Mouse (Mus musculus): Measurements from ENCODE around the gene Mt4. TPM values are rescaled to one million over a fixed set of nuclear protein-coding genes. Genes with fewer than 3 reads are reported as not detected.
"Not testable (repeated sequence)": the region's sequence is repeated elsewhere in the genome, so short reads cannot be mapped to it uniquely, and the experiment has no call there.

The Mt4 gene
- polyA plus RNA-seq, 1 experiment from 2014 or later, result not detected

GRCm38 (mm10) chr8:94156092-94156491 is 19.1 kb downstream of the Mt4 start:
- H3K27ac ChIP-seq (ENCODE audit: low read depth), result no peak overlapping the region
- H3K4me3 ChIP-seq (ENCODE audit: low read depth, low read length), result no peak overlapping the region
- no peaks in the 10 kb centered on the region for H3K9me3 ChIP-seq (ENCODE audit: low read length)
- H3K4me1 ChIP-seq (ENCODE audit: insufficient read depth), result peaks cover 5% of the 10 kb centered on the region; the same call in 1 of the 2 replicates
- ATAC-seq (no peak), DNase-seq (no peak)
- no peaks in the 10 kb centered on the region for H3K36me3 ChIP-seq (replicated peaks; ENCODE audit: insufficient read depth, low read length)
- no peak overlapping the region for H3K9ac ChIP-seq (replicated peaks)
- no peak overlapping the region for H3K4me2 ChIP-seq (ENCODE audit: low read depth, low read length)
- TF ChIP-seq CTCF (IDR thresholded peaks at IDR 0.05; ENCODE audit: low read depth) (no peak), EP300 (IDR thresholded peaks at IDR 0.05; ENCODE audit: low read depth) (no peak)
- H3K27me3 ChIP-seq (ENCODE audit: insufficient read depth, low read length), result peaks cover 31% of the 10 kb centered on the region
- WGBS (ENCODE audit: insufficient replicate concordance), result 67% methylated on average over 4 of the region's 4 CpGs

GRCm38 (mm10) chr8:94165772-94166171 is 28.8 kb downstream of the Mt4 start:
- H3K27me3 ChIP-seq (ENCODE audit: insufficient read depth, low read length); H3K4me3 ChIP-seq (ENCODE audit: low read depth, low read length); H3K9me3 ChIP-seq (ENCODE audit: low read length); H3K27ac ChIP-seq (ENCODE audit: low read depth); H3K9ac ChIP-seq (replicated peaks); H3K36me3 ChIP-seq (replicated peaks; ENCODE audit: insufficient read depth, low read length); H3K4me2 ChIP-seq (ENCODE audit: low read depth, low read length); DNase-seq; ATAC-seq: not testable (repeated sequence)
- WGBS (ENCODE audit: insufficient replicate concordance), result 66% methylated on average over 8 of the region's 8 CpGs
- peaks cover 21% of the 10 kb centered on the region for H3K4me1 ChIP-seq (ENCODE audit: insufficient read depth)

- H3K4me1 ChIP-seq (ENCODE audit: insufficient read depth), result peaks cover 33% of the 10 kb centered on the region
- no peak for TF ChIP-seq EP300 (IDR thresholded peaks at IDR 0.05; ENCODE audit: low read depth)
- peak; percentile 96 for TF ChIP-seq CTCF (IDR thresholded peaks at IDR 0.05; ENCODE audit: low read depth)
- DNase-seq, result peak; percentile 94
- H3K27ac ChIP-seq (ENCODE audit: low read depth), result no peak overlapping the region
- ATAC-seq, result no peak
- H3K27me3 ChIP-seq (ENCODE audit: insufficient read depth, low read length), result peaks cover 3% of the 10 kb centered on the region; the same call in 1 of the 2 replicates
- WGBS (ENCODE audit: insufficient replicate concordance), result 6% methylated on average over 6 of the region's 6 CpGs
- no peak overlapping the region for H3K4me3 ChIP-seq (ENCODE audit: low read depth, low read length)
- H3K9me3 ChIP-seq (ENCODE audit: low read length), result no peaks in the 10 kb centered on the region
- H3K4me2 ChIP-seq (ENCODE audit: low read depth, low read length), result no peak overlapping the region
- H3K9ac ChIP-seq (replicated peaks), result no peak overlapping the region
- H3K36me3 ChIP-seq (replicated peaks; ENCODE audit: insufficient read depth, low read length), result no peaks in the 10 kb centered on the region
Observed at GRCm38 (mm10) chr8:94167244-94167643, 30.2 kb downstream of the Mt4 start.

GRCm38 (mm10) chr8:94169547-94169946 is 32.5 kb downstream of the Mt4 start:
- Histone ChIP-seq H3K4me3 (ENCODE audit: low read depth, low read length) (peak overlapping the region; percentile 29), H3K4me1 (ENCODE audit: insufficient read depth) (peaks cover 34% of the 10 kb centered on the region), H3K4me2 (ENCODE audit: low read depth, low read length) (peak overlapping the region; percentile 78), H3K9ac (replicated peaks) (peak overlapping the region; percentile 92), H3K27ac (ENCODE audit: low read depth) (peak overlapping the region; percentile 96), H3K36me3 (replicated peaks; ENCODE audit: insufficient read depth, low read length) (no peaks in the 10 kb centered on the region), H3K9me3 (ENCODE audit: low read length) (no peaks in the 10 kb centered on the region), H3K27me3 (ENCODE audit: insufficient read depth, low read length) (peaks cover 3% of the 10 kb centered on the region; the same call in 1 of the 2 replicates)
- no peak for DNase-seq
- ATAC-seq, result no peak
- WGBS (ENCODE audit: insufficient replicate concordance), result 62% methylated on average over 5 of the region's 5 CpGs
- TF ChIP-seq CTCF (IDR thresholded peaks at IDR 0.05; ENCODE audit: low read depth) (no peak), EP300 (IDR thresholded peaks at IDR 0.05; ENCODE audit: low read depth) (peak; percentile 76)

DNA sequence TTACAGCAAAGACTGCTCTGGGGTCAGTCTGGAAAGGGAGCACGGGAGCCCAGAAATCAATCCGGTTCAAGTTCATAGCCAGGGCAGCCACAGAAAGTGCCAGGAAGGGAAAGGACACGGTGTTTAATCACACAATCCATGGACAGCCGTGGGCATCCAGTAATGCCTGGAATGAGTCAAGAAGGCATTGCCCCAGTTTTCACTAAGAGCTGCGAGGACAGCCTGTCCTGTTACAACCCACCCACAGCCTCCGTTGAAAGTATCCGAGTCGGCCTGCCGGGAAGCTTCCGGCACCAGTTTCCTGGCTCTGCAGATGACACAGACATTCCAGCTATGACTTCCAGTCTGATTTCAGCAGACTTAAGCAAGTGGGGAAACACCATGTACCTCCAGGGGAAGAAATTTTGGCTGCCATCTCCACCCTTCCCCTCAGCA is 34.3 kb downstream of the Mt4 start:
- ATAC-seq (0 out of 2 replicates have a peak, but pooled peaks have one; percentile 1), DNase-seq (peak; percentile 66)
- Histone ChIP-seq H3K27me3 (ENCODE audit: insufficient read depth, low read length) (peaks cover 3% of the 10 kb centered on the region; the same call in 1 of the 2 replicates), H3K4me2 (ENCODE audit: low read depth, low read length) (peak overlapping the region; percentile 78), H3K4me3 (ENCODE audit: low read depth, low read length) (peak overlapping the region; percentile 81), H3K9me3 (ENCODE audit: low read length) (no peaks in the 10 kb centered on the region), H3K9ac (replicated peaks) (peak overlapping the region; percentile 92), H3K4me1 (ENCODE audit: insufficient read depth) (peaks cover 37% of the 10 kb centered on the region), H3K36me3 (replicated peaks; ENCODE audit: insufficient read depth, low read length) (no peaks in the 10 kb centered on the region), H3K27ac (ENCODE audit: low read depth) (peak overlapping the region; percentile 96)
- 25% methylated on average over 10 of the region's 10 CpGs for WGBS (ENCODE audit: insufficient replicate concordance)
- TF ChIP-seq CTCF (IDR thresholded peaks at IDR 0.05; ENCODE audit: low read depth) (no peak), EP300 (IDR thresholded peaks at IDR 0.05; ENCODE audit: low read depth) (peak; percentile 72)

- Histone ChIP-seq H3K36me3 (replicated peaks; ENCODE audit: insufficient read depth, low read length) (no peaks in the 10 kb centered on the region), H3K9me3 (ENCODE audit: low read length) (no peaks in the 10 kb centered on the region), H3K4me2 (ENCODE audit: low read depth, low read length) (peak within 1 kb of the TSS; percentile 78), H3K4me3 (ENCODE audit: low read depth, low read length) (peak within 1 kb of the TSS; percentile 81), H3K27ac (ENCODE audit: low read depth) (peak within 1 kb of the TSS; percentile 96), H3K27me3 (ENCODE audit: insufficient read depth, low read length) (peaks cover 3% of the 10 kb centered on the region; the same call in 1 of the 2 replicates), H3K4me1 (ENCODE audit: insufficient read depth) (peaks cover 35% of the 10 kb centered on the region), H3K9ac (replicated peaks) (peak within 1 kb of the TSS; percentile 92)
- under 1% methylated on average over 56 of the region's 56 CpGs for WGBS (ENCODE audit: insufficient replicate concordance)
- TF ChIP-seq CTCF (IDR thresholded peaks at IDR 0.05; ENCODE audit: low read depth), result no peak
- TF ChIP-seq EP300 (IDR thresholded peaks at IDR 0.05; ENCODE audit: low read depth), result peak; percentile 80
- DNase-seq, result peak; percentile 95
- ATAC-seq, result peak; percentile 88
Observed at GRCm38 (mm10) chr8:94172075-94172808, 35.2 kb downstream of the Mt4 start, which contains the start of gene Mt2. Gene Mt2 (plus strand): TSS chr8:94172664.

Data from liver, postnatal 0 days (tissue).